Mouse (Mus musculus) kidney, adult 2 months (tissue): ENCODE measurements around the gene Slc52a3. TPM values are rescaled to one million over a fixed set of nuclear protein-coding genes. Genes with fewer than 3 reads are reported as not detected.

Experiments used
- DNase-seq: peaks from one replicate; pipeline ENCODE4 v3.0.0; 2021
- H3K27ac ChIP-seq: fragments of 200-500 bp; 2 replicates; pipeline ENCODE4 v1.5.1; 2012; ENCODE audit warnings: low read depth, low read length, control low read depth, inconsistent platforms; ENCODE audit not compliant: insufficient read depth
- H3K27me3 ChIP-seq: fragments of 200-500 bp; replicated peaks from 2 replicates; pipeline ENCODE4 v1.6.1; 2012; ENCODE audit warnings: mild to moderate bottlenecking, moderate library complexity, low read length, inconsistent platforms; ENCODE audit not compliant: control insufficient read depth, insufficient read depth
- H3K36me3 ChIP-seq: fragments of 200-500 bp; 2 replicates; pipeline ENCODE4 v1.6.1; 2012; ENCODE audit warnings: mild to moderate bottlenecking, moderate library complexity, low read length, inconsistent platforms; ENCODE audit not compliant: control insufficient read depth, insufficient read depth
- H3K4me1 ChIP-seq: fragments of 200-500 bp; 2 replicates; pipeline ENCODE4 v1.6.1; 2011; ENCODE audit warnings: low read length; ENCODE audit not compliant: control insufficient read depth, insufficient read depth
- H3K4me3 ChIP-seq: fragments of 200-500 bp; 2 replicates; pipeline ENCODE4 v1.5.1; 2011; ENCODE audit warnings: mild to moderate bottlenecking, low read depth, low read length, control low read depth; ENCODE audit not compliant: insufficient read depth
- CTCF ChIP-seq: fragments of 200-500 bp; conservative IDR thresholded peaks from 2 replicates; pipeline ENCODE4 v1.5.1; 2011; ENCODE audit warnings: low read depth, mild to moderate bottlenecking, control low read depth, low read length, moderate library complexity, mixed read lengths; ENCODE audit not compliant: insufficient read depth, insufficient read length
- POLR2A ChIP-seq: fragments of 200-500 bp; IDR thresholded peaks from one replicate; pipeline ENCODE4 v1.6.1; 2011; ENCODE audit warnings: low read depth, low read length, control low read depth
- WGBS: fragments of 180-500 bp; shearing (Covaris S2); methylation state at CpG from one replicate; pipeline ENCODE4 v1.1.7; 2018; 5-methylcytosine and 5-hydroxymethylcytosine counted together
- polyA plus RNA-seq: library from polyadenylated mRNA; depleted of rRNA; stranded (reverse); fragments of >200 nt; gene quantifications from 2 replicates; pipeline ENCODE4 v1.2.3, GENCODE M21; 2012

The Slc52a3 gene
- polyA plus RNA-seq, 1 experiment, result 17.4 TPM

GRCm38 (mm10) chr2:152000291-152000679 is 4.0 kb downstream of the Slc52a3 start:
- Histone ChIP-seq H3K27ac (no peak overlapping the region), H3K4me1 (peaks cover 20% of the 10 kb centered on the region)

GRCm38 (mm10) chr2:152000735-152001134 is 4.4 kb downstream of the Slc52a3 start:
- TF ChIP-seq POLR2A, result no peak
- no peak for TF ChIP-seq CTCF
- Histone ChIP-seq H3K4me1 (peaks cover 20% of the 10 kb centered on the region), H3K4me3 (no peak overlapping the region), H3K27ac (no peak overlapping the region), H3K27me3 (no peaks in the 10 kb centered on the region), H3K36me3 (no peaks in the 10 kb centered on the region)
- 67% methylated on average over 6 of the region's 6 CpGs for WGBS
- no peak for DNase-seq

More at GRCm38 (mm10) chr2:152000291-152000679, 4.0 kb downstream of the Slc52a3 start:
- no peak for DNase-seq
- Histone ChIP-seq H3K27me3 (no peaks in the 10 kb centered on the region), H3K36me3 (no peaks in the 10 kb centered on the region), H3K4me3 (peak overlapping the region; percentile 33; the same call in 1 of the 2 replicates)
- TF ChIP-seq POLR2A (no peak), CTCF (no peak)
- 38% methylated on average over 3 of the region's 3 CpGs for WGBS

DNA sequence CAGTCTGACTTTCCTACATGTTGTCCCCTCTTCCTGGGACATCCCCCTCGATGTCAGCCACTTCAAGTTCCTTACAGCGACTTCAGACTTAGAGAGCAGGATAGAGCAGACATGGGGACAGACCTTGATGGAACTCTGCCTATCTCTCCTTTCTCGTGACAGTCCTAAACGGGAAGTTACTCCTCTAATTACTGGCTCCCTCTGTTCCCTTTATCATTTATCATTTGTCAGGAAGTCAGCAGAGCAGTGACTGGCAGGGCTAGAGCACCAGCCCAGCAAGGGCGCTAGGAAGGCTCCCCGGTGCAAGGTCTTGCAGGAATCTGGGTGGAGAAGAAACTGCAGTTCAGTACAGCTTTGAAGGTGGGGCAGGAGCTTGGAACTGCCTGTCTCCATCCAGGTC is 6.2 kb downstream of the Slc52a3 start:
- peaks cover 14% of the 10 kb centered on the region for H3K4me1 ChIP-seq
- WGBS, result 58% methylated on average over 6 of the region's 6 CpGs
- H3K4me3 ChIP-seq, result no peak overlapping the region
- TF ChIP-seq POLR2A (no peak), CTCF (no peak)
- H3K27me3 ChIP-seq, result no peaks in the 10 kb centered on the region
- no peaks in the 10 kb centered on the region for H3K36me3 ChIP-seq
- no peak overlapping the region for H3K27ac ChIP-seq
- no peak for DNase-seq

DNA sequence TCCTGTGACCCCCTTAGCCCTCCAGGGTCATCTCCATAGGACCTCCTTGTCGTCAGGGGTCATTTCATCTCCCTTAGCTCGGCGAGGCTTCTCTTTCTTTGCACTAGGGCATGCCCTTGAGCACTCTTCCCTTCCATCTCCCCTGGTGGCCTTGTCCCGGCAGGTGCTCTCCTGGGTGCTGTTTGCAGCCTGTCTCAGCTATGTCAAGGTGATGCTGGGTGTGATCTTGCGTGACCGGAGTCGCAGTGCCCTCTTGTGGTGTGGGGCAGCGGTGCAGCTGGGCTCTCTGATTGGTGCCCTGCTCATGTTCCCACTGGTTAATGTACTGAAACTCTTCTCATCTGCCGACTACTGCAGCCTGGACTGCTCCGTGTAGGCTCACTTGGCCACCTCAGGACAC is 11.5 kb downstream of the Slc52a3 start:
- H3K36me3 ChIP-seq, result no peaks in the 10 kb centered on the region
- DNase-seq, result peak; percentile 45
- TF ChIP-seq CTCF, result peak; percentile 68
- TF ChIP-seq POLR2A, result no peak
- H3K4me3 ChIP-seq, result no peak overlapping the region
- H3K27me3 ChIP-seq, result no peaks in the 10 kb centered on the region
- WGBS, result 47% methylated on average over 10 of the region's 10 CpGs
- H3K27ac ChIP-seq, result no peak overlapping the region
- H3K4me1 ChIP-seq, result peaks cover 16% of the 10 kb centered on the region

DNA sequence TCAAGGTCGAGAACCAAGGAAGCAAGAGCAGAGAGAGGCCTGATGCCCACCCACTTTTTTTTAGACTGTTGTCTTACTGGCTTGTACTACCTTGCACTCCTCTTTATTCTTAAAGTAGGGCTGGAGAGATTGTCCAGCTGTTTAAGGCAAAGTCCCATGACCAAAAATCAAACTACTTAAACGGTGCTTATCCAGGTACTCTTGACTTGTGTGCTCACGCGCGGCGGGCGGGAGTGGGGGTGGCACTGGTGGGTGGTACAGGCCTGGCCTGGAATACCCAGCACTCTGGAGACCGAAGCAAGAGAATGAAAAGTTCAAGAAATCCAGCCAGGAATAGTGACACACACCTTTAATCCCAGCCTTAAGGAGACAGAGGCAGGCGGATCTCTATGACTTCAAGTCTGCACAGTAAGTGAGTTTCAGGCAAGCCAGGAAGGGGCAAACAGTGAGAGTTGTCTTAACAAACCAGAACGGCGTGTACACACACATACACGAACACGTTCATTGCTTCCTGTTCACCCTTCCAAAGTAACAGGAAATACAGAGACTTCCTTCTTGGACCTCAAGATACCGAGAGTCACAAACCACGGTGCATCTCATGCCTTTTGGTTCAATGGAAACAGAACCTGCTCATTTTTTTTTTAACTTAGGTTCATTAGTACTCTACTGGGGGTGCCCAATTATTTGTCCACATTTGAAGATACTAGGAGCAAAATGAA is 12.9 kb downstream of the Slc52a3 start:
- Histone ChIP-seq H3K27ac (no peak overlapping the region), H3K4me1 (peaks cover 22% of the 10 kb centered on the region), H3K27me3 (no peaks in the 10 kb centered on the region), H3K4me3 (no peak overlapping the region), H3K36me3 (no peaks in the 10 kb centered on the region)
- 80% methylated on average over 15 of the region's 15 CpGs for WGBS
- no peak for TF ChIP-seq CTCF
- TF ChIP-seq POLR2A, result no peak
- no peak for DNase-seq

GRCm38 (mm10) chr2:152010251-152010650 is 13.9 kb downstream of the Slc52a3 start:
- Histone ChIP-seq H3K4me1 (peaks cover 22% of the 10 kb centered on the region), H3K36me3 (no peaks in the 10 kb centered on the region), H3K27ac (no peak overlapping the region), H3K27me3 (no peaks in the 10 kb centered on the region), H3K4me3 (no peak overlapping the region)
- 61% methylated on average over 9 of the region's 9 CpGs for WGBS
- DNase-seq, result peak; percentile 65
- TF ChIP-seq POLR2A (no peak), CTCF (no peak)

DNA sequence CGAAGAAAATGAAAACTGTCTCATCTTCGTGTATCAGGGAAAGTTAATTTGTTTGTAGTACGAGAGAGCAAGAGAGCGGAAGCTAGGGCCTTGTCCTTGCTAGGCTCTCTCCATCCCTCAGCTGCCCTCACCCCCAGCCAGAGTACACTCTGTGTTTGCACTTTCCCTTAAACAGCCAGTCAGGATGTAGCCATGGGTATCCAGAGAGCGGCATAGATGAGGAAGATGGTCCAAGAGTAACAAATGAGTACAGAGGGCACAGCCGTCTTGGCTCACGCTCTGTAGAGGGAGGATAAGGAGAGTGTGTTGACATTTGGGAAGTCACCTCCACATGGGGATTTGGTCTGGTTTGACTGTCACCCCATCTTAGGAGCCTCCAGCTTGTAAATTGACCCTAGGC is 14.3 kb downstream of the Slc52a3 start:
- Histone ChIP-seq H3K27ac (no peak overlapping the region), H3K4me3 (no peak overlapping the region), H3K27me3 (no peaks in the 10 kb centered on the region), H3K36me3 (no peaks in the 10 kb centered on the region), H3K4me1 (peaks cover 22% of the 10 kb centered on the region)
- TF ChIP-seq CTCF, result no peak
- no peak for TF ChIP-seq POLR2A
- DNase-seq, result peak; percentile 70
- 72% methylated on average over 7 of the region's 7 CpGs for WGBS

DNA sequence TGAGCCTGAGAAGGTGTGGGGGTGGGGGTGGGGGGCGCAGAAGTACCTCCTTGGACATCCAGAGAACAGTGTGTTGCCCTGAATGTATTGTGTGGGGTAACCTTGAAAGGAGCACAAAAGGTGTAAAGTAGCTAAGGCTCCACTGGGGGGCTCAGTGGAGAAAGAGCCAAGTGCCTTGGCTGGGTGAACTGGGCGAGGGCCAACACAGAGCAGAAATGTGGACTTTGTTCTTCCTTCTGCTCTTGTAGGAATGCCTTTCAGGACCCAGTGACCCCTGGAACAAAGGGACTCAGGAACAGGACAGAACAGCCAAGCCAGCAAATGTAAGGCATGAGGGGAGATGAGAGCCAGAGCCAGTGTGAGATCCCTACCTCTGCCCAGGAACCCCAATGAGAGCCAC is 15.4 kb downstream of the Slc52a3 start:
- H3K4me3 ChIP-seq, result no peak overlapping the region
- DNase-seq, result peak; percentile 95
- H3K27me3 ChIP-seq, result no peaks in the 10 kb centered on the region
- peak overlapping the region; percentile 86 for H3K27ac ChIP-seq
- H3K4me1 ChIP-seq, result peaks cover 22% of the 10 kb centered on the region
- no peaks in the 10 kb centered on the region for H3K36me3 ChIP-seq
- 40% methylated on average over 2 of the region's 2 CpGs for WGBS
- TF ChIP-seq CTCF (no peak; the same call in 1 of the 2 replicates), POLR2A (no peak)
